In the genomic region with DNA sequence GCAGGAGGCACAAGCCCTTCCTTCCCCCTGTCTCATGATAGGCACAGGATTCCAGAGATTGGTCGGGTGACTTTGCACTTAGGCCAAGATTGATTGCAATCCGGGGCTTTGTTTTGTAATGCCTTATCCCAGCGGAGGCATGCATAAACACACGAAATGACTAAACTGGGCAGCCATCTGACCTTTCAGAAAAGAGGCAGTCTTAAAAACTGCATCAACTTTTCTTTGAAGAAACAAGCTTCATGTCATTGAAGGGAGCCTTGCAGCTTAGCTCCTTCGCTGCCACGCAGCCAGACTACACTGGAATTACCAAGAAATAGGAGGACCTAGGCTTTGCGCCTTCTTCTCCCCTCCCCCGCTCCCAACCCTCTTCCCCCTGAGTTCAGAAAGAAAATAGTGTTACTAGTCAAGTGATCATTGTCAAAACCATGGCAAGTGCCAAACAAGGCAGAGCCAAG, we compare ENCODE assay signal across 8 mouse cellular contexts.
DNase-seq lines count a peak whose midpoint lies in the region; ATAC-seq lines count a peak whose summit lies in the region.

No protein-coding gene starts in this region.

- H3K9me3 ChIP-seq in forebrain, embryonic 16.5 days (ENCODE audit: control insufficient read depth, low read length) = no peaks in the 10 kb centered on the region
- H3K9me3 ChIP-seq in neural tube, embryonic 13.5 days = no peaks in the 10 kb centered on the region

- 2% methylated on average over 8 of the region's 8 CpGs for WGBS in forebrain, embryonic 16.5 days
- 3% methylated on average over 8 of the region's 8 CpGs for WGBS in neural tube, embryonic 13.5 days

- peak overlapping the region; percentile 37 for H3K9ac ChIP-seq in forebrain, embryonic 16.5 days (replicated peaks; ENCODE audit: low read depth, low read length)
- no peak overlapping the region for H3K9ac ChIP-seq in neural tube, embryonic 13.5 days

- no peaks in the 10 kb centered on the region for H3K36me3 ChIP-seq in forebrain, embryonic 16.5 days (ENCODE audit: control insufficient read depth, insufficient read depth)
- no peaks in the 10 kb centered on the region for H3K36me3 ChIP-seq in neural tube, embryonic 13.5 days

- H3K27ac ChIP-seq in forebrain, embryonic 16.5 days (ENCODE audit: low read length) = peak overlapping the region; percentile 79
- no peak overlapping the region for H3K27ac ChIP-seq in neural tube, embryonic 13.5 days (replicated peaks)

- no peak overlapping the region for H3K4me3 ChIP-seq in forebrain, embryonic 16.5 days (replicated peaks; ENCODE audit: low read length)
- H3K4me3 ChIP-seq in neural tube, embryonic 13.5 days = no peak overlapping the region

- peak; percentile 11 for DNase-seq in layer of hippocampus, adult 9-11 months
- DNase-seq in layer of hippocampus, adult 9-10 months (ENCODE audit: low spot score) = no peak
- peak; percentile 68 for DNase-seq in adrenal gland, adult 2 months
- peak; percentile 65 for DNase-seq in kidney, postnatal 10 days
- DNase-seq in thymus, postnatal 36 days = no peak
- DNase-seq in gastrocnemius, adult 8-10 months (ENCODE audit: low spot score in 2 of 2) = no peak

- peaks cover 5% of the 10 kb centered on the region for H3K4me1 ChIP-seq in forebrain, embryonic 16.5 days (replicated peaks; ENCODE audit: control insufficient read depth, insufficient read depth, low read length)
- peaks cover 20% of the 10 kb centered on the region for H3K4me1 ChIP-seq in neural tube, embryonic 13.5 days (replicated peaks)

- H3K27me3 ChIP-seq in forebrain, embryonic 16.5 days (replicated peaks; ENCODE audit: control insufficient read depth, insufficient read depth, low read length) = no peaks in the 10 kb centered on the region
- peaks cover 9% of the 10 kb centered on the region; the same call in 1 of the 2 replicates for H3K27me3 ChIP-seq in neural tube, embryonic 13.5 days

- ATAC-seq in forebrain, embryonic 16.5 days = peak; percentile 80
- no peak for ATAC-seq in neural tube, embryonic 13.5 days (ENCODE audit: low read depth)

- H3K4me2 ChIP-seq in forebrain, embryonic 16.5 days (ENCODE audit: low read length) = peak overlapping the region; percentile 37
- peak overlapping the region; percentile 7; the same call in 1 of the 2 replicates for H3K4me2 ChIP-seq in neural tube, embryonic 13.5 days

Comparison
In these comparisons a context has a peak if more than half of its experiments do, and no peak if none do; other contexts are left out.
1. DNase-seq: peak in layer of hippocampus, adult 9-11 months (single experiment), adrenal gland, adult 2 months (single experiment) and kidney, postnatal 10 days (single experiment); none in layer of hippocampus, adult 9-10 months (single experiment), thymus, postnatal 36 days (0 of 2) and gastrocnemius, adult 8-10 months (0 of 2).